Mouse (Mus musculus): Measurements from ENCODE around the gene Gramd2.

- TF ChIP-seq CTCF (IDR thresholded peaks at IDR 0.05; ENCODE audit: low read depth): no peak
- TF ChIP-seq EP300 (IDR thresholded peaks at IDR 0.05; ENCODE audit: low read depth): no peak
These were observed 4.1 kb downstream of the Gramd2 start for GRCm38 (mm10) chr9:59684020-59684419.

All from liver, embryonic 14.5 days (tissue).